Mouse (Mus musculus): ENCODE data around the gene Ifitm5. TPM values are rescaled to one million over a fixed set of nuclear protein-coding genes. Genes with fewer than 3 reads are reported as not detected.

Ifitm5 gene
- polyA plus RNA-seq, 1 experiment = 0.44 TPM

DNA sequence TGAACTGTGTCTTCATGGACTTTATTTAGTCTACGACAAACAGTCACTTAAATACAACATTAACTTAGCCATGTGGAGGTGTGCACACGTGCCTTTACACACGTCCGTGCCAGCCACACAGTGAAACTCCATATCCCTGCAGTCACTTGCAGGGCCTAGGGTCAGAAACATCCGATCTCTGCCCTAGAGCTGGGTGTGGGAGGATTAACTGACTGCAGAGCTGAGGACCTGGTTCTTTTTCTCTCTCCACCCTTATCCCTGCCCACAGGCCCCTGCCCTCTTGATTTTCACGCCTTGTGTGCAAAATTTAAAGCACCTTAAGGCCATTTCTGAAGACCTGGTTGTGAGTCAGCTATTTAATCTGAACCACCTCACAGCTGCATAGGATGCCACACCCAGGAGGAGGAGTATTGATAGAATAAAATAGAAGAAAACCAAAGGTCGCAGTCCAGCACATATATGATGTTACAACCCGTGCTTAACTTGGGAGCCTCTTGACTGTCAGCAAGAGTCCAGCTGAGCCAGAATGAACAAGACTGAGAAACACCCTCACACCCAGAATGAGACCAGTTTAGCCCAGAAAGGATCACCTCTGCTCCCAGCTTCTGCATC lies 29.6 kb downstream of the Ifitm5 start, which contains the start of gene Nlrp6:
Gene Nlrp6 (plus strand): TSS at position 485 of the 612 bp plus-strand sequence.
- no peak within 1 kb of the TSS for H3K4me3 ChIP-seq (ENCODE audit: insufficient read depth, poor library complexity, severe bottlenecking)
- no peaks in the 10 kb centered on the region for H3K79me3 ChIP-seq (ENCODE audit: low read depth)
- H3ac ChIP-seq (ENCODE audit: control insufficient read depth, insufficient read length, low read depth) = no peak within 1 kb of the TSS
- TF ChIP-seq USF1 (IDR thresholded peaks at IDR 0.05; ENCODE audit: low read depth) = no peak
- TF ChIP-seq FOSL1 (IDR thresholded peaks at IDR 0.05; ENCODE audit: insufficient read depth, low read length, poor library complexity, severe bottlenecking) = no peak
- TF ChIP-seq MYOG (IDR thresholded peaks at IDR 0.05; ENCODE audit: control insufficient read depth, extremely low read depth, insufficient read length) = no peak
- TF ChIP-seq MYOD1 (IDR thresholded peaks at IDR 0.05; ENCODE audit: control insufficient read depth, insufficient read length, low read depth) = no peak
- no peak for TF ChIP-seq CEBPB (IDR thresholded peaks at IDR 0.05; ENCODE audit: low read depth)
- H3K36me3 ChIP-seq (ENCODE audit: control insufficient read depth, insufficient read depth) = no peaks in the 10 kb centered on the region
- peaks cover 62% of the 10 kb centered on the region for H3K27me3 ChIP-seq (ENCODE audit: control insufficient read depth, insufficient read depth, insufficient read length)
- no peaks in the 10 kb centered on the region for H3K79me2 ChIP-seq (ENCODE audit: control insufficient read depth, insufficient read depth)

DNA sequence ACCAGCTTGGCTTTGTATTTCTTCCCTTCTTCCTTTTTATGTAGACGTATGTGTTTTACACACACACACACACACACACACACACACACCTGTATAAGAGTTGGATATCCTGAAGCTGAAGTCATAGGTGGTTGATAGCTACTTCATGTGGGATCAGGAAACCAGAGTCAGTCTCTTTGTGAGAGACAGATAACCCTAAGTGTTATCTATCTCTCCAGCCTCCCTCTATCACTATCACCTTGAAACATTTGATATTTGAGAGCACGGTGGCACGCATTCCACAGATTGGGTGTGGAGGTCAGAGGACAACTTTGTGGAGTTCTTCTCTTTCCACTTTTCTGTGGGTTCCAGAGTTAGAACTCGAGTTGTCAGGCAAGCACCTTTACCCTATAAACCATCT lies 30.2 kb downstream of the Ifitm5 start:
- H3K4me3 ChIP-seq (ENCODE audit: insufficient read depth, poor library complexity, severe bottlenecking) = no peak overlapping the region
- H3K27me3 ChIP-seq (ENCODE audit: control insufficient read depth, insufficient read depth, insufficient read length) = peaks cover 56% of the 10 kb centered on the region
- H3K79me2 ChIP-seq (ENCODE audit: control insufficient read depth, insufficient read depth) = no peaks in the 10 kb centered on the region
- TF ChIP-seq FOSL1 (IDR thresholded peaks at IDR 0.05; ENCODE audit: insufficient read depth, low read length, poor library complexity, severe bottlenecking) (no peak), CTCF (IDR thresholded peaks at IDR 0.05; ENCODE audit: control insufficient read depth, insufficient read depth, insufficient read length) (no peak)
- H3K36me3 ChIP-seq (ENCODE audit: control insufficient read depth, insufficient read depth) = no peaks in the 10 kb centered on the region
- no peak overlapping the region for H3ac ChIP-seq (ENCODE audit: control insufficient read depth, insufficient read length, low read depth)
- H3K79me3 ChIP-seq (ENCODE audit: low read depth) = no peaks in the 10 kb centered on the region

DNA sequence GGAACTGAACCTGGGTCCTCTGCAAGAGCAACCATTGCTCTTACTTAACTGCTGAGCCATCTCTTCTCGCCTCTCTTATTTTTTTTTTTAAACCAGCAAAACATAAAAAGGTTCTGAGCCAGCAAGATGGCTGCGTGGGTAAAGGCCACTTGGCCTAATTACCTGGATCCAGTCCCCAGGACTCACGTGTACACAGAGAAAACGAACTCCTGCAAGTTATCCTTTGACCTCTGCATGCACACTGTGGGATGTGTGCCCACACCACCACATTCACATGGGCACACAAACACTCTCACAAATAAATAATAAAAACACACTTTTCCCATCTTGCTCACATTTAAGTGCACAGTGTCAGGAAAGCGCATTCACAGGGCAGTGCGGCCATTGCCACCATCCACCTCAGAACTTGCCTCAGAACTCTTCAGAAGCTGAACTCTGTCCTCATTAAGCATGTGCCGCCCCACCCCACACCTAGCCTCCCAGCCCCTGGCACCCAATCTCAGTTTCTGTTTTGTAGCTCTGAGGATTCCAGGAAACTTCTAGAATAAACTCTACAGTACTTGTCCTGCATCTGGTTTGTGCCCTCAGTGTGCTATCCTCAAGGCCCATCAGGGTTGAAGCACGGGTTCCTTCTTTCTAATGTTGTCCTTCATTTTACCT lies 35.9 kb downstream of the Ifitm5 start:
- TF ChIP-seq MYOG (IDR thresholded peaks at IDR 0.05; ENCODE audit: control insufficient read depth, extremely low read depth, insufficient read length) (no peak), CTCF (IDR thresholded peaks at IDR 0.05; ENCODE audit: control insufficient read depth, insufficient read depth, insufficient read length) (no peak), MAX (IDR thresholded peaks at IDR 0.05) (no peak), FOSL1 (IDR thresholded peaks at IDR 0.05; ENCODE audit: insufficient read depth, low read length, poor library complexity, severe bottlenecking) (no peak), CEBPB (IDR thresholded peaks at IDR 0.05; ENCODE audit: low read depth) (no peak), USF1 (IDR thresholded peaks at IDR 0.05; ENCODE audit: low read depth) (no peak), MYOD1 (IDR thresholded peaks at IDR 0.05; ENCODE audit: control insufficient read depth, insufficient read length, low read depth) (no peak)
- no peak overlapping the region for H3K4me3 ChIP-seq (ENCODE audit: insufficient read depth, poor library complexity, severe bottlenecking)
- no peak overlapping the region for H3ac ChIP-seq (ENCODE audit: control insufficient read depth, insufficient read length, low read depth)

DNA sequence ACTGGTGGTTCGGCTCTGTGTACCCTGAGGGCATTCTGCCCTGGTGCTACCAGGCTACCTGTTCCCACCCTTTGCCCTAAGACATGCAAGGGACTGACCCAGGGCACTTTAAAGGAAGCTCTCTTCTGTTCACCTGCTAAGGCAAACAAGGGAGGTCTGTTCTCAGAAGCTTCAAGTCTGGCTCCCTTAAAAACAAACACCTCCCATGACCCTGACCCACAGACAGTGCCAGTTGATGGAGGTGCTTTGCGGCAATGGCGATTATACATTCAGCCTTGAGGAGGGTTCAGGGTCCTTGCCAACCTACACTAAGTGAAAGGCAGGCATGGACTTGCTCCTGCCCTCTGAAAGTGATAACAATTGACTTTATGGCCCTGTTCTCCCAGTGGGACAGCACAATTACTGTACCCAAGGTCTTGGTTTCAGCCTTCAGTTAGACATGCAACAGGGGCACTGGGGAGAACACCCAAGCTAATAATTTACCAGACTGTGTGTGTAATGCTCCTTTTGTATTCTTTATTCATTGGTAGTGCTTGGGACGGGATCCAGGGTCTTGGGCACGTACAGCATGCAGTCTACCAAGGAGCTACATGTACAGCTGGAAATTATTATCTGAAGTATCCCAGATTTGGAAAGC lies 37.1 kb downstream of the Ifitm5 start:
- TF ChIP-seq USF1 (IDR thresholded peaks at IDR 0.05; ENCODE audit: low read depth) (no peak), MAX (IDR thresholded peaks at IDR 0.05) (no peak), CEBPB (IDR thresholded peaks at IDR 0.05; ENCODE audit: low read depth) (no peak), MYOD1 (IDR thresholded peaks at IDR 0.05; ENCODE audit: control insufficient read depth, insufficient read length, low read depth) (no peak), MYOG (IDR thresholded peaks at IDR 0.05; ENCODE audit: control insufficient read depth, extremely low read depth, insufficient read length) (no peak), CTCF (IDR thresholded peaks at IDR 0.05; ENCODE audit: control insufficient read depth, insufficient read depth, insufficient read length) (no peak), FOSL1 (IDR thresholded peaks at IDR 0.05; ENCODE audit: insufficient read depth, low read length, poor library complexity, severe bottlenecking) (no peak)
- Histone ChIP-seq H3K4me3 (ENCODE audit: insufficient read depth, poor library complexity, severe bottlenecking) (no peak overlapping the region), H3K27me3 (ENCODE audit: control insufficient read depth, insufficient read depth, insufficient read length) (peaks cover 10% of the 10 kb centered on the region), H3K79me2 (ENCODE audit: control insufficient read depth, insufficient read depth) (no peaks in the 10 kb centered on the region), H3K79me3 (ENCODE audit: low read depth) (no peaks in the 10 kb centered on the region), H3K36me3 (ENCODE audit: control insufficient read depth, insufficient read depth) (no peaks in the 10 kb centered on the region), H3ac (ENCODE audit: control insufficient read depth, insufficient read length, low read depth) (no peak overlapping the region)

More for the DNA sequence above, 35.9 kb downstream of the Ifitm5 start:
- H3K27me3 ChIP-seq (ENCODE audit: control insufficient read depth, insufficient read depth, insufficient read length) = peaks cover 10% of the 10 kb centered on the region
- H3K79me3 ChIP-seq (ENCODE audit: low read depth) = no peaks in the 10 kb centered on the region
- no peaks in the 10 kb centered on the region for H3K36me3 ChIP-seq (ENCODE audit: control insufficient read depth, insufficient read depth)
- H3K79me2 ChIP-seq (ENCODE audit: control insufficient read depth, insufficient read depth) = no peaks in the 10 kb centered on the region

DNA sequence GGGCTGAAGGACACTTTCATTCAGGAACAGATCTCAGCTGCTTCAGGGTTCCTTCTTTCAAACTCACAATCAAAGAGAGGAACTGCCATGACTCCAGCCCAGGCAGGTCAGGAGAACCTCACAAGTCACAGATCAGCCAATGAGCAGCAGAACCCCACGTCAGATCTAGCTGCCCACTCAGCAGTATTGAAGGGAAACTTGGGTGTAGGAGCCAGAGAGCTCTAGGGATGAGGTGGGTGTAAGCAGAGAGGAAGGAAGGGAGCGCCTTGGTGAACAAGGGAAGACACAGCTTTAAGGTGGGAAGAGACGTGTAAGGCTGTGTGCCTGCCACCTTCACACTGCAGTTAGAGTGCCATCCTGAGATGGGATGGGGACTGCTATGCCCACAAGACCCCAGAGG lies 37.8 kb downstream of the Ifitm5 start:
- peaks cover 10% of the 10 kb centered on the region for H3K27me3 ChIP-seq (ENCODE audit: control insufficient read depth, insufficient read depth, insufficient read length)
- no peaks in the 10 kb centered on the region for H3K36me3 ChIP-seq (ENCODE audit: control insufficient read depth, insufficient read depth)
- TF ChIP-seq CTCF (IDR thresholded peaks at IDR 0.05; ENCODE audit: control insufficient read depth, insufficient read depth, insufficient read length) (no peak), USF1 (IDR thresholded peaks at IDR 0.05; ENCODE audit: low read depth) (no peak), MAX (IDR thresholded peaks at IDR 0.05) (no peak), CEBPB (IDR thresholded peaks at IDR 0.05; ENCODE audit: low read depth) (no peak), MYOG (IDR thresholded peaks at IDR 0.05; ENCODE audit: control insufficient read depth, extremely low read depth, insufficient read length) (no peak), MYOD1 (IDR thresholded peaks at IDR 0.05; ENCODE audit: control insufficient read depth, insufficient read length, low read depth) (no peak), FOSL1 (IDR thresholded peaks at IDR 0.05; ENCODE audit: insufficient read depth, low read length, poor library complexity, severe bottlenecking) (no peak)
- H3K79me2 ChIP-seq (ENCODE audit: control insufficient read depth, insufficient read depth) = no peaks in the 10 kb centered on the region
- H3K79me3 ChIP-seq (ENCODE audit: low read depth) = no peaks in the 10 kb centered on the region
- H3K4me3 ChIP-seq (ENCODE audit: insufficient read depth, poor library complexity, severe bottlenecking) = no peak overlapping the region
- H3ac ChIP-seq (ENCODE audit: control insufficient read depth, insufficient read length, low read depth) = no peak overlapping the region

All from C2C12 (cell line).